Mouse (Mus musculus) heart, embryonic 16.5 days (tissue): ENCODE results near the gene Grb7. TPM values are rescaled to one million over a fixed set of nuclear protein-coding genes. Genes with fewer than 3 reads are reported as not detected.
A peak's percentile ranks its signal among the peaks of the same experiment; 100 is the strongest.

Source experiments
- ATAC-seq: fragments of 200-750 bp; cut with Nextera tagmentation; replicated peaks from 2 replicates; pipeline ENCODE4 v1.8.0; 2017; ENCODE audit warnings: moderate number of reproducible peaks; ENCODE audit not compliant: insufficient read depth, low FRiP score; ENCODE audit errors: extremely low read depth
- H3K27ac ChIP-seq: fragments of 300-500 bp; sonication (generic); 2 replicates; pipeline ENCODE4 v1.5.1; 2014; ENCODE audit warnings: mild to moderate bottlenecking, low read length, control low read depth, moderate library complexity
- H3K27me3 ChIP-seq: fragments of 300-500 bp; sonication (generic); 2 replicates; pipeline ENCODE4 v1.6.1; 2014; ENCODE audit warnings: low read length, mixed read lengths; ENCODE audit not compliant: control insufficient read depth, insufficient read depth
- H3K36me3 ChIP-seq: fragments of 300-500 bp; sonication (generic); 2 replicates; pipeline ENCODE4 v1.6.1; 2014; ENCODE audit not compliant: control insufficient read depth, insufficient read depth
- H3K4me1 ChIP-seq: fragments of 300-500 bp; sonication (generic); 2 replicates; pipeline ENCODE4 v1.6.1; 2014; ENCODE audit warnings: low read length, mixed read lengths; ENCODE audit not compliant: control insufficient read depth, insufficient read depth
- H3K4me2 ChIP-seq: fragments of 300-500 bp; sonication (generic); 2 replicates; pipeline ENCODE4 v1.6.1; 2014; ENCODE audit warnings: low read depth, mild to moderate bottlenecking, control low read depth, low read length
- H3K4me3 ChIP-seq: fragments of 300-500 bp; sonication (generic); 2 replicates; pipeline ENCODE4 v1.5.1; 2014; ENCODE audit warnings: mild to moderate bottlenecking, control low read depth, low read length
- H3K9ac ChIP-seq: fragments of 300-500 bp; sonication (generic); 2 replicates; pipeline ENCODE4 v1.6.1; 2014; ENCODE audit warnings: low read length, control low read depth
- H3K9me3 ChIP-seq: fragments of 300-500 bp; sonication (generic); replicated peaks from 2 replicates; pipeline ENCODE4 v1.6.1; 2016; ENCODE audit warnings: low read length; ENCODE audit not compliant: control insufficient read depth
- WGBS: fragments of 180-500 bp; shearing (Covaris S2); extraction: QIAGEN DNeasy Blood & Tissue Kit; methylation state at CpG from one replicate; pipeline ENCODE4 v1.1.7; 2014; 5-methylcytosine and 5-hydroxymethylcytosine counted together
- polyA plus RNA-seq: library from polyadenylated mRNA; unstranded; fragments of >200 nt; fragmentation: Nextera tagmentation; extraction: Ambion mirVana; gene quantifications from 2 replicates; pipeline ENCODE4 v1.2.1, GENCODE M21; 2015

Grb7 gene
- polyA plus RNA-seq, 1 experiment from 2014 or later = 1.9 TPM

DNA sequence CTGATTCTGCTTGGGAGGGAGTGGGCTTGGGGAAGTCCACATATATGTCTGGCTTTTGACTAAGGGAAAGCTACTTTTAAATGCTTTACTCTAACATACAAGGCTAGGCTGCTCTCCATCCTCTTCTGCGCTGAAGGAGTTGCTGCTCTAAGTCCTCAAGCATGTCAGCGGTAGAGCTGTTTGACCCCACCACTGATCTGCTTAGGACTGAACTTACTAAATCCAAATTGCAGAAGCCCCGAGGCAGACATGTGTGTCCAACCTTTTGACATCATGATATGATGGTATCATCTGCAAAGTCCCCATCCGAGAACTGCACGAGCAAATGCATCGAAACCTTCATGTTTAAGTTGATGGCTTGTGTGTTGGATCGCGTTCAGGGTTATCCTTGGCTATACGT, 13.7 kb downstream of the Grb7 start:
- Histone ChIP-seq H3K27me3 (peaks cover 16% of the 10 kb centered on the region), H3K9me3 (no peaks in the 10 kb centered on the region), H3K36me3 (no peaks in the 10 kb centered on the region), H3K4me1 (peaks cover 2% of the 10 kb centered on the region), H3K9ac (no peak overlapping the region), H3K4me3 (no peak overlapping the region), H3K4me2 (no peak overlapping the region), H3K27ac (peak overlapping the region; percentile 60)
- ATAC-seq = no peak
- 76% methylated on average over 9 of the region's 9 CpGs for WGBS

DNA sequence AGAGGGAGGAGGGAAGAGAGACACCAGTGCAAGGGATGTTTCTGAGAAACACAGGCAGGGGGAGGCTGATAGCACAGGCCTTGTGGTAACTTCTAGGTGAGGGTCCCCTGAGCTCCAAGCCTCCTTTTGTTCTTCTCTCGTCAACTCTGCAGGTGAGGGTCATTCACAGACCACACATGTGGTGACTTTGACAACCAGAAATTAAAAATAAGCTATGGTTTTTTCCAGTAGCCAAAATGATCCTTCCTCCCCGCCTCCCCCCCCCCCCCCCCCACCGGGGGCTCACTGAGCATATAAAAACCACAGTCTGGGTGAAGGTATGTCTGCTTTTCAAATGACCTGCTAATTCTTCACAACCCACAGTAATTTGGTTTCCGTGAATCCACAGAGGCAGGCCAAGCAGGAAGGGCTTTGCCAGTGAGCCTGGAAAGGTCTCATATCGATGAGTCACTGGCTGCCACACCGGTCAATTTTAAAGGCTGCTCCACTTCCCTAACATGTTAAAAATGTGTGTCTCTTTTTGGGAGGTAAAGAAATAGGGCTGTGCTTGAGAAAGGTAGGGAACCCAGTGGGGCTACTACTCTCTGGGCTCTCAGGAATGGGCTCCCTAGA, 15.0 kb downstream of the Grb7 start:
- ATAC-seq = no peak
- Histone ChIP-seq H3K9me3 (no peaks in the 10 kb centered on the region), H3K4me2 (no peak overlapping the region), H3K36me3 (no peaks in the 10 kb centered on the region), H3K4me1 (peaks cover 2% of the 10 kb centered on the region), H3K27ac (peak overlapping the region; percentile 32; the same call in 1 of the 2 replicates), H3K9ac (no peak overlapping the region), H3K27me3 (peaks cover 16% of the 10 kb centered on the region), H3K4me3 (no peak overlapping the region)
- WGBS = 50% methylated on average over 5 of the region's 6 CpGs

DNA sequence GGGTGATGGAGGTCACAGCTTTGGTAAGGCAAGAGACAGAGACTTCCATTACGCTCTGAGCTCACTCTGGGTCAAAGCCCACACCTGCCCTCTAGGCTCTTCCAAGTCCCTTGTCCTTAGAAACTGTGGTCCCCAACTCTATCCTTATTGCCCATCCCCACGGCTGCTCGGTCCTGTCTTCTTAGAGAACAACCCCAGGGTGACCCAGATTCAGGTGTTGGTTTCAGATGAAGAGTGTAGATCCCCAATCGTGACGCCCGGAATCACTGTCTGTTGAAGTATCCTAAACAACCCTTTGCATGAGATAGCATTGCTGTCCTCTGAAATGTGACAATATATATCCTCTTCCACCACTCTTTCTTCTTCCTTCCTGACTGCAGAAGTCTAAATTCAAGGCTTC, 16.1 kb downstream of the Grb7 start:
- Histone ChIP-seq H3K27ac (no peak overlapping the region), H3K27me3 (peaks cover 16% of the 10 kb centered on the region), H3K4me1 (no peaks in the 10 kb centered on the region; the same call in 1 of the 2 replicates), H3K36me3 (no peaks in the 10 kb centered on the region), H3K4me3 (no peak overlapping the region), H3K4me2 (no peak overlapping the region), H3K9ac (no peak overlapping the region), H3K9me3 (no peaks in the 10 kb centered on the region)
- ATAC-seq = no peak
- WGBS = 84% methylated on average over 6 of the region's 6 CpGs

DNA sequence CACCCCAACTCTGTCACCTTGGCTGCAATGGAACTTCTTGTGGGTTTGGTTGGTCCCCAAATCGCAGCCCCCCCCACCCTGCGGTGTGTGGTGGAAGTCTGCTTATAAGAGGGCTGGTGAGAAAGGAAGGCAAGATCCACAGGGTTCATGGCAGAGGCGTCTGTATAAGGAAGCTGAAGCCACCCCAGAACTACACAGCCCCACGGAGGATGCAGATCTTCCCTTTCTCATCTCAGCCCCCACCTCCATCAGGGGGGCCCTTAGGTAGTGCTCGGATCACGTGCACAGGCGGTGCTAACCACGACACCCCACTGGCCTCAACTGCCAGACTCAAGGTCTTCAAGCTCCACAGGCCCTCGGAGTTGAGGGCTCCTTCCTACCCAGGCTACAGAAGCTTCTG, 17.7 kb downstream of the Grb7 start:
- Histone ChIP-seq H3K27ac (no peak overlapping the region), H3K9me3 (no peaks in the 10 kb centered on the region), H3K4me1 (no peaks in the 10 kb centered on the region), H3K36me3 (no peaks in the 10 kb centered on the region), H3K4me2 (no peak overlapping the region), H3K4me3 (no peak overlapping the region), H3K27me3 (peaks cover 15% of the 10 kb centered on the region), H3K9ac (no peak overlapping the region)
- ATAC-seq = no peak
- 69% methylated on average over 9 of the region's 9 CpGs for WGBS

DNA sequence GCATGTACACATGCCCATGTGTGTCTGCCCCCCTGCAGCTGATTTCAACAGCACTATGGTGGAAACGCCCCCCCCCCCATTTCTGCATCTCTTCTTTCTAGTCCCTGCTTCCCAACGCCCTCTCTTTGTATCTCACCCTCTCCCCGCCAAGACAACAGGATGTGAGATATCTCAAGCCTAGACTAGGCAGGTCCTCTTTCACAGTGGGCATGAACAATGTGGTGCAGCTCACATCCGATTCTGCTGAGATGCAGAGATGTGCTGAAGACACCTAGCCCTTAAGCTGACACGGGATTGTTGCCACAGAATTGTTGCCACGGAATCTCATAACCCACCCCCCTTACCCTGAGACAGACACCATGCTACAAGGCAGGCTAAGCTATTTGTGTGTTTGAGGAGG, 18.3 kb downstream of the Grb7 start:
- no peak for ATAC-seq
- Histone ChIP-seq H3K9ac (no peak overlapping the region), H3K4me1 (no peaks in the 10 kb centered on the region), H3K4me3 (no peak overlapping the region), H3K9me3 (no peaks in the 10 kb centered on the region), H3K36me3 (no peaks in the 10 kb centered on the region), H3K27ac (no peak overlapping the region), H3K4me2 (no peak overlapping the region), H3K27me3 (peaks cover 10% of the 10 kb centered on the region)
- WGBS = 61% methylated on average over 6 of the region's 6 CpGs

DNA sequence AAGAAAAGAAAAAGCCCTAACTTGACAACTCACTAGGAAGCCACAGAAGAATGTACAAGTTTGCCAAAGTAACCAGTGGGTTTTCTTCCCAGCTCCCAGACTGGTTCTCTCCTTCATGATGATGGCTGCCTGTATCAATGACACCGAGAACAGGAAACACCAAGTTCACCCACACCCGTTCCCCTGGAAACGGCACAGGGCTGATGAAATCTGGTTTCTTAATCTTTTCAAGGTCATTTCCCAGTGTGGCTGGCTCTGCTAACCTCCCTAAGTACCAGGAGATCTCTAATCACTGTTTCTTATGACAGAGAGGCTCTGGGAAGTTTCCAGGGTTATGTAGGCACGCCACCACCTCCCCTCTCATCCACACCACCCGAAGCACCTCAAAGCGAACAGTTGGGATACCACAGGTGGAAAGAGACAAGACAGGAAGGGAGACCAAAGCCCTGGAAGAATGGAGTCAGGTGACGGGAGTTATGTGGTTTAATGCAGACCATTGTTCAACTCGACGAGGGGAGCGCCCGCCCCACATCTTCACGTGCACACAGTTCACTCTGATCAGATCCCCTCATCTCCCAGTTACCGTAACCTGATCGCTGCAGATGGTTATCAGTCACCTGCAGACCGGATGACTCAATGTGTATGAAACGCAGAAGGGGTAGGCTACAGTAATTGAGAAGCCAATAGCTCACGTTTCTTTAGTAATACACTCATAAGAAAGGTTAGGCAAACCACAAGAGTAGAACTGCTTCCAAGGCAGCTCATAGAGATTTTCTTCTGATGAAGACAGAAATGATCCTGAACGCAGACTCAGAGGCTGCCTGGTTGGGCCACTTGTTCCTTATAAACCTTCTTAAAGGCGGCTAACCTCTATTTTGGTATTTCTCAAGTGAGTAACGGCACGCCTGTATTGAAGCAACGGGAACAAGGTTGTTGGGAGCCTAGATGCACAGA, 23.8 kb downstream of the Grb7 start:
- peak overlapping the region; percentile 14; the same call in 1 of the 2 replicates for H3K27ac ChIP-seq
- ATAC-seq = no peak
- no peaks in the 10 kb centered on the region; the same call in 1 of the 2 replicates for H3K27me3 ChIP-seq
- no peaks in the 10 kb centered on the region for H3K9me3 ChIP-seq
- 63% methylated on average over 22 of the region's 22 CpGs for WGBS
- no peaks in the 10 kb centered on the region for H3K36me3 ChIP-seq
- no peaks in the 10 kb centered on the region for H3K4me1 ChIP-seq
- no peak overlapping the region for H3K4me2 ChIP-seq
- no peak overlapping the region for H3K9ac ChIP-seq
- no peak overlapping the region for H3K4me3 ChIP-seq

DNA sequence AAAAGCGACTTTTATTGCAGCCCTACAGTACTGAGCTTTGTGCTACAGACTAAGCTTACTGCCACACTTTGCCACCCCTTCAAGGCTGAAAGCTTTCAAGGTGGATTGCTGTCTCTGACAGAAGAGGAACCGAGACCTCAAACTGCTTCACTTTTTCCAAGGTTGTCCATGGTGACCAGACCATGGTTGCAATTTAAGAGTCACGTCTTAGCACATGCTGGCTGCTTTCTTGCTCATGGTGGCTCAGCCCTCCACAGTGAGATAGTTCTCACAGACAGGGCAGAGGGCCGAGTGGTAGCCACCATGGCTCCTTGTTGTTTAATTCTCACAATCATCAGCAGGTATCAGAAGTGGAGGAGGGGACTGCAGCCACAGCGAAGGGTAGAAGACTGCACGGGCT, 24.6 kb downstream of the Grb7 start:
- H3K4me3 ChIP-seq = no peak overlapping the region
- H3K4me1 ChIP-seq = no peaks in the 10 kb centered on the region
- no peak overlapping the region for H3K9ac ChIP-seq
- no peaks in the 10 kb centered on the region; the same call in 1 of the 2 replicates for H3K27me3 ChIP-seq
- ATAC-seq = no peak
- H3K9me3 ChIP-seq = no peaks in the 10 kb centered on the region
- WGBS = 71% methylated on average over 6 of the region's 6 CpGs
- H3K4me2 ChIP-seq = no peak overlapping the region
- H3K27ac ChIP-seq = peak overlapping the region; percentile 14; the same call in 1 of the 2 replicates
- H3K36me3 ChIP-seq = no peaks in the 10 kb centered on the region

DNA sequence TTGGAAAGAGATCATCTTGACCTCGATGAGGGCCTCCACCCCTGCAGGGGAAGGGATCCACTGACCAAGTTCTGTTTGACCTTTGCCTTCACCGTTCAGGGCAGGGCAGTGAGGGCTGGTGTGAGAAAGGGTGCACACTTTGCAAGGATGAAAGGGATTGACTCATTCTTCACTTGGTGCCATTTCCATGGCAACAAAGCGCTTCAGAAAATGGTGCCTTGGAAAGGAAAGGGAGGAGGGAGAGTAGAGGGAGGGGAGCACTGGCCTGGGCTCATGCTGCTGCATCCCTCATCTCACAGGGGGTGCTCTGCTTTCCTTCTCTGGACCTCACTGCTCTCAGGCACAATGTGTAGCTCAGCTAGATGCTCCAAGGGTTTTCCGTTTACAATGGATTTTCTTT, 26.5 kb downstream of the Grb7 start:
- Histone ChIP-seq H3K4me1 (no peaks in the 10 kb centered on the region), H3K4me3 (no peak overlapping the region), H3K4me2 (no peak overlapping the region), H3K9me3 (no peaks in the 10 kb centered on the region), H3K9ac (no peak overlapping the region), H3K27me3 (no peaks in the 10 kb centered on the region; the same call in 1 of the 2 replicates), H3K27ac (no peak overlapping the region), H3K36me3 (no peaks in the 10 kb centered on the region)
- 77% methylated on average over 4 of the region's 4 CpGs for WGBS
- no peak for ATAC-seq

DNA sequence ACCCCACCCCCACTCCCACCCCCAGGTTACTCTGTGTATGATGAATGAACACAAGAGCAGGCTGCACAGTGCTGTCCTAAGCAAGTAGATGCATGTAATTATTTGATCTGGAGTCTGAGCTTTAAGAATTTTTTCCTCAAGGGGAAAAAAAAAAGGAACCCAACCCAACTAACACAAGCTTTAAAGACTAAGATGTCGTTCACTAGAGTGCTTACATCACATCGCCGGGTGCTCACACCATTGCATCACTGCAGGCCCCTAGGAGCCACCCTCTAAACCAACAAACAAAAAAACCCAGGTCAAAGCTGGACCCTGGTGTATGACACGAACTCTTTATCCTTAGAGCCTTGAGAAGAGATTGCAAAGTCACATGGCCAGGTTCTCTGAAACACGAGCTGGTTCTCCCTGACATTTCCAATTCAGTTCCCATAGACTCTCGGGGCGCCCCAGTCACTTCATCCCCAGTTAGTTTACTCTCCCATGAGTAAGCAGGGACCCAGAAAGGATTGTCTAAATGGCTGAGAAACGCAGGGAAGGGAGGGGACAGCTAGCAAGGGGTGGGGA, 27.8 kb downstream of the Grb7 start:
- Histone ChIP-seq H3K4me1 (no peaks in the 10 kb centered on the region), H3K36me3 (no peaks in the 10 kb centered on the region), H3K4me2 (no peak overlapping the region), H3K27me3 (no peaks in the 10 kb centered on the region; the same call in 1 of the 2 replicates), H3K9me3 (no peaks in the 10 kb centered on the region), H3K27ac (no peak overlapping the region), H3K9ac (no peak overlapping the region), H3K4me3 (no peak overlapping the region)
- ATAC-seq = no peak
- WGBS = 53% methylated on average over 8 of the region's 8 CpGs
